Mouse (Mus musculus): ENCODE data around the gene Hoxb4. TPM values are rescaled to one million over a fixed set of nuclear protein-coding genes. Genes with fewer than 3 reads are reported as not detected.

The Hoxb4 gene
- polyA plus RNA-seq, 1 experiment from 2014 or later = 0.77 TPM

- Histone ChIP-seq H3K36me3 (ENCODE audit: control insufficient read depth, insufficient read depth, low read length) (no peaks in the 10 kb centered on the region), H3K27me3 (ENCODE audit: control insufficient read depth, insufficient read depth, low read length) (peaks cover 92% of the 10 kb centered on the region), H3K4me2 (peak overlapping the region; percentile 76), H3K4me3 (ENCODE audit: low read depth, low read length) (peak overlapping the region; percentile 45), H3K9me3 (replicated peaks; ENCODE audit: control insufficient read depth, low read length) (no peaks in the 10 kb centered on the region), H3K27ac (ENCODE audit: low read depth, low read length) (peak overlapping the region; percentile 41; the same call in 1 of the 2 replicates), H3K9ac (ENCODE audit: low read depth, low read length) (peak overlapping the region; percentile 52; the same call in 1 of the 2 replicates), H3K4me1 (ENCODE audit: control insufficient read depth, insufficient read depth, low read length) (peaks cover 14% of the 10 kb centered on the region)
- no peak for ATAC-seq (replicated peaks; ENCODE audit: insufficient number of reproducible peaks, low FRiP score, low TSS enrichment)
- WGBS (ENCODE audit: insufficient replicate concordance) = 4% methylated on average over 44 of the region's 45 CpGs
These were observed 28.1 kb downstream of the Hoxb4 start for GRCm38 (mm10) chr11:96345893-96346806.

- no peak for ATAC-seq (replicated peaks; ENCODE audit: insufficient number of reproducible peaks, low FRiP score, low TSS enrichment)
- Histone ChIP-seq H3K4me3 (ENCODE audit: low read depth, low read length) (no peak overlapping the region), H3K27ac (ENCODE audit: low read depth, low read length) (no peak overlapping the region), H3K9me3 (replicated peaks; ENCODE audit: control insufficient read depth, low read length) (no peaks in the 10 kb centered on the region), H3K36me3 (ENCODE audit: control insufficient read depth, insufficient read depth, low read length) (no peaks in the 10 kb centered on the region), H3K27me3 (ENCODE audit: control insufficient read depth, insufficient read depth, low read length) (peaks cover 93% of the 10 kb centered on the region), H3K4me1 (ENCODE audit: control insufficient read depth, insufficient read depth, low read length) (peaks cover 14% of the 10 kb centered on the region), H3K9ac (ENCODE audit: low read depth, low read length) (no peak overlapping the region), H3K4me2 (no peak overlapping the region)
- 53% methylated on average over 5 of the region's 5 CpGs for WGBS (ENCODE audit: insufficient replicate concordance)
These were observed 29.0 kb downstream of the Hoxb4 start for GRCm38 (mm10) chr11:96346916-96347520.

- Histone ChIP-seq H3K4me3 (ENCODE audit: low read depth, low read length) (peak overlapping the region; percentile 14; the same call in 1 of the 2 replicates), H3K9me3 (replicated peaks; ENCODE audit: control insufficient read depth, low read length) (no peaks in the 10 kb centered on the region), H3K9ac (ENCODE audit: low read depth, low read length) (no peak overlapping the region), H3K4me1 (ENCODE audit: control insufficient read depth, insufficient read depth, low read length) (peaks cover 16% of the 10 kb centered on the region), H3K27me3 (ENCODE audit: control insufficient read depth, insufficient read depth, low read length) (peaks cover 91% of the 10 kb centered on the region), H3K36me3 (ENCODE audit: control insufficient read depth, insufficient read depth, low read length) (no peaks in the 10 kb centered on the region), H3K27ac (ENCODE audit: low read depth, low read length) (peak overlapping the region; percentile 50), H3K4me2 (peak overlapping the region; percentile 55; the same call in 1 of the 2 replicates)
- 25% methylated on average over 4 of the region's 4 CpGs for WGBS (ENCODE audit: insufficient replicate concordance)
- ATAC-seq (replicated peaks; ENCODE audit: insufficient number of reproducible peaks, low FRiP score, low TSS enrichment) = no peak
These were observed 29.6 kb downstream of the Hoxb4 start for GRCm38 (mm10) chr11:96347717-96348116.

- Histone ChIP-seq H3K27ac (ENCODE audit: low read depth, low read length) (peak overlapping the region; percentile 50), H3K4me3 (ENCODE audit: low read depth, low read length) (peak overlapping the region; percentile 14; the same call in 1 of the 2 replicates), H3K36me3 (ENCODE audit: control insufficient read depth, insufficient read depth, low read length) (no peaks in the 10 kb centered on the region), H3K9ac (ENCODE audit: low read depth, low read length) (0 out of 2 replicates have a peak overlapping the region, but pooled peaks have one; percentile 22), H3K9me3 (replicated peaks; ENCODE audit: control insufficient read depth, low read length) (no peaks in the 10 kb centered on the region), H3K4me1 (ENCODE audit: control insufficient read depth, insufficient read depth, low read length) (peaks cover 22% of the 10 kb centered on the region), H3K27me3 (ENCODE audit: control insufficient read depth, insufficient read depth, low read length) (peaks cover 91% of the 10 kb centered on the region), H3K4me2 (peak overlapping the region; percentile 55)
- ATAC-seq (replicated peaks; ENCODE audit: insufficient number of reproducible peaks, low FRiP score, low TSS enrichment) = no peak
- 11% methylated on average over 21 of the region's 21 CpGs for WGBS (ENCODE audit: insufficient replicate concordance)
These were observed 30.3 kb downstream of the Hoxb4 start for GRCm38 (mm10) chr11:96348141-96348928.

GRCm38 (mm10) chr11:96348988-96349387, 30.9 kb downstream of the Hoxb4 start:
- no peak for ATAC-seq (replicated peaks; ENCODE audit: insufficient number of reproducible peaks, low FRiP score, low TSS enrichment)
- H3K27me3 ChIP-seq (ENCODE audit: control insufficient read depth, insufficient read depth, low read length) = peaks cover 86% of the 10 kb centered on the region

GRCm38 (mm10) chr11:96349491-96350340, 31.6 kb downstream of the Hoxb4 start:
- Histone ChIP-seq H3K4me1 (ENCODE audit: control insufficient read depth, insufficient read depth, low read length) (peaks cover 18% of the 10 kb centered on the region), H3K36me3 (ENCODE audit: control insufficient read depth, insufficient read depth, low read length) (no peaks in the 10 kb centered on the region), H3K9ac (ENCODE audit: low read depth, low read length) (peak overlapping the region; percentile 60; the same call in 1 of the 2 replicates), H3K4me3 (ENCODE audit: low read depth, low read length) (peak overlapping the region; percentile 14), H3K9me3 (replicated peaks; ENCODE audit: control insufficient read depth, low read length) (no peaks in the 10 kb centered on the region), H3K27me3 (ENCODE audit: control insufficient read depth, insufficient read depth, low read length) (peaks cover 84% of the 10 kb centered on the region), H3K27ac (ENCODE audit: low read depth, low read length) (peak overlapping the region; percentile 25; the same call in 1 of the 2 replicates), H3K4me2 (peak overlapping the region; percentile 55)
- WGBS (ENCODE audit: insufficient replicate concordance) = 10% methylated on average over 14 of the region's 14 CpGs
- no peak for ATAC-seq (replicated peaks; ENCODE audit: insufficient number of reproducible peaks, low FRiP score, low TSS enrichment)

More at GRCm38 (mm10) chr11:96348988-96349387, 30.9 kb downstream of the Hoxb4 start:
- H3K9me3 ChIP-seq (replicated peaks; ENCODE audit: control insufficient read depth, low read length) = no peaks in the 10 kb centered on the region
- no peak overlapping the region for H3K27ac ChIP-seq (ENCODE audit: low read depth, low read length)
- H3K36me3 ChIP-seq (ENCODE audit: control insufficient read depth, insufficient read depth, low read length) = no peaks in the 10 kb centered on the region
- peak overlapping the region; percentile 55; the same call in 1 of the 2 replicates for H3K4me2 ChIP-seq
- WGBS (ENCODE audit: insufficient replicate concordance) = 34% methylated on average over 3 of the region's 3 CpGs
- 0 out of 2 replicates have a peak overlapping the region, but pooled peaks have one; percentile 14 for H3K4me3 ChIP-seq (ENCODE audit: low read depth, low read length)
- H3K9ac ChIP-seq (ENCODE audit: low read depth, low read length) = no peak overlapping the region
- H3K4me1 ChIP-seq (ENCODE audit: control insufficient read depth, insufficient read depth, low read length) = peaks cover 22% of the 10 kb centered on the region

GRCm38 (mm10) chr11:96350341-96350624, 32.2 kb downstream of the Hoxb4 start, which contains the start of gene Hoxb2:
Hoxb2 (plus strand) TSS chr11:96350525.
- peak within 1 kb of the TSS; percentile 76 for H3K4me2 ChIP-seq
- H3K27ac ChIP-seq (ENCODE audit: low read depth, low read length) = peak within 1 kb of the TSS; percentile 62; the same call in 1 of the 2 replicates
- H3K4me1 ChIP-seq (ENCODE audit: control insufficient read depth, insufficient read depth, low read length) = peaks cover 18% of the 10 kb centered on the region
- H3K27me3 ChIP-seq (ENCODE audit: control insufficient read depth, insufficient read depth, low read length) = peaks cover 83% of the 10 kb centered on the region
- peak within 1 kb of the TSS; percentile 60; the same call in 1 of the 2 replicates for H3K9ac ChIP-seq (ENCODE audit: low read depth, low read length)
- no peaks in the 10 kb centered on the region for H3K36me3 ChIP-seq (ENCODE audit: control insufficient read depth, insufficient read depth, low read length)
- no peak for ATAC-seq (replicated peaks; ENCODE audit: insufficient number of reproducible peaks, low FRiP score, low TSS enrichment)
- H3K4me3 ChIP-seq (ENCODE audit: low read depth, low read length) = peak within 1 kb of the TSS; percentile 14
- 8% methylated on average over 2 of the region's 2 CpGs for WGBS (ENCODE audit: insufficient replicate concordance)
- H3K9me3 ChIP-seq (replicated peaks; ENCODE audit: control insufficient read depth, low read length) = no peaks in the 10 kb centered on the region
